Mouse (Mus musculus): ENCODE results near the gene Atf6b. TPM values are rescaled to one million over a fixed set of nuclear protein-coding genes. Genes with fewer than 3 reads are reported as not detected.

The Atf6b gene
- total and polyA plus RNA-seq, 3 experiments: 45.3 to 101 TPM; not detected in 1

- TF ChIP-seq MAZ (IDR thresholded peaks at IDR 0.05; ENCODE audit: low read depth, low read length) (no peak), ZKSCAN1 (IDR thresholded peaks at IDR 0.05; ENCODE audit: low read depth, low read length) (no peak), CTCF (IDR thresholded peaks at IDR 0.05 in 2 of 3, conservative IDR thresholded peaks at IDR 0.05 in 1 of 3; ENCODE audit: control insufficient read depth in 1 of 3, insufficient read depth in 1 of 3, low read depth in 2 of 3, low read length in 3 of 3, poor library complexity in 1 of 3, severe bottlenecking in 1 of 3) (no peak), POLR2A (IDR thresholded peaks at IDR 0.05; ENCODE audit: control insufficient read depth in 1 of 2, insufficient read depth in 1 of 2, low read depth in 1 of 2, low read length in 2 of 2, poor library complexity in 1 of 2) (no peak), ELF1 (IDR thresholded peaks at IDR 0.05; ENCODE audit: low read depth, low read length) (no peak), HCFC1 (IDR thresholded peaks at IDR 0.05; ENCODE audit: low read depth, low read length) (no peak)
- peaks cover 0 to 19% of the 10 kb centered on the region in 2 experiments; a peak in 3 of 4 replicates for H3K4me1 ChIP-seq (ENCODE audit: control insufficient read depth in 1 of 2, insufficient read depth in 2 of 2, low read length in 2 of 2)
These were observed 10.3 kb downstream of the Atf6b start for GRCm38 (mm10) chr17:34657271-34657670.

GRCm38 (mm10) chr17:34658145-34658544 lies 11.2 kb downstream of the Atf6b start:
- Histone ChIP-seq H3K4me1 (ENCODE audit: control insufficient read depth in 1 of 2, insufficient read depth in 2 of 2, low read length in 2 of 2) (peaks cover 0 to 23% of the 10 kb centered on the region in 2 experiments; a peak in 3 of 4 replicates), H3K27me3 (ENCODE audit: control insufficient read depth in 1 of 2, insufficient read depth in 2 of 2, low read length in 2 of 2) (no peaks in the 10 kb centered on the region), H3K79me2 (ENCODE audit: control insufficient read depth, insufficient read depth, low read length, poor library complexity) (no peaks in the 10 kb centered on the region), H3K9ac (ENCODE audit: control insufficient read depth, low read depth, low read length, poor library complexity, severe bottlenecking) (no peak overlapping the region), H3K9me3 (replicated peaks; ENCODE audit: insufficient read depth, low read length) (no peaks in the 10 kb centered on the region), H3K27ac (ENCODE audit: control insufficient read depth, low read depth, low read length) (no peak overlapping the region), H3K36me3 (ENCODE audit: control insufficient read depth in 1 of 2, insufficient read depth in 2 of 2, low read length in 2 of 2) (peaks cover 0 to 3% of the 10 kb centered on the region in 2 experiments; a peak in 1 of 4 replicates), H3K4me3 (ENCODE audit: control insufficient read depth in 1 of 2, insufficient read depth in 1 of 2, low read depth in 2 of 2, low read length in 2 of 2) (no peak overlapping the region)
- DNase-seq (ENCODE audit: low read depth, low spot score): no peak
- TF ChIP-seq SMC3 (IDR thresholded peaks at IDR 0.05; ENCODE audit: low read depth, low read length) (no peak), CHD2 (IDR thresholded peaks at IDR 0.05; ENCODE audit: low read length) (no peak), KAT2A (conservative IDR thresholded peaks at IDR 0.05; ENCODE audit: low read depth, low read length) (no peak), MAX (IDR thresholded peaks at IDR 0.05; ENCODE audit: low read length) (no peak), TCF12 (IDR thresholded peaks at IDR 0.05; ENCODE audit: low read depth, low read length) (no peak), GATA1 (IDR thresholded peaks at IDR 0.05; ENCODE audit: low read depth, low read length) (no peak), NELFE (IDR thresholded peaks at IDR 0.05; ENCODE audit: low read depth, low read length) (no peak), E2F4 (IDR thresholded peaks at IDR 0.05; ENCODE audit: borderline replicate concordance, low read depth, low read length) (no peak), SIN3A (IDR thresholded peaks at IDR 0.05; ENCODE audit: low read length) (no peak), TBP (IDR thresholded peaks at IDR 0.05; ENCODE audit: low read depth, low read length) (no peak), MYC (IDR thresholded peaks at IDR 0.05; ENCODE audit: low read depth, low read length) (no peak), RAD21 (IDR thresholded peaks at IDR 0.05; ENCODE audit: low read depth, low read length) (no peak), UBTF (IDR thresholded peaks at IDR 0.05; ENCODE audit: borderline replicate concordance, insufficient read depth, low read depth, low read length) (no peak), JUND (IDR thresholded peaks at IDR 0.05; ENCODE audit: low read depth, low read length) (no peak), MAFK (IDR thresholded peaks at IDR 0.05; ENCODE audit: borderline replicate concordance, low read depth, low read length) (no peak), MEF2A (IDR thresholded peaks at IDR 0.05; ENCODE audit: extremely low read depth, insufficient replicate concordance, low read depth, low read length, poor library complexity, severe bottlenecking) (no peak), MAZ (IDR thresholded peaks at IDR 0.05; ENCODE audit: low read depth, low read length) (no peak), GABPA (IDR thresholded peaks at IDR 0.05; ENCODE audit: low read depth, low read length) (no peak), ZNF384 (IDR thresholded peaks at IDR 0.05; ENCODE audit: low read depth, low read length) (no peak), MYB (IDR thresholded peaks at IDR 0.05; ENCODE audit: low read depth, low read length) (no peak)

More at GRCm38 (mm10) chr17:34657271-34657670, 10.3 kb downstream of the Atf6b start:
- Histone ChIP-seq H3K27ac (ENCODE audit: control insufficient read depth, low read depth, low read length) (no peak overlapping the region), H3K9ac (ENCODE audit: control insufficient read depth, low read depth, low read length, poor library complexity, severe bottlenecking) (no peak overlapping the region), H3K4me3 (ENCODE audit: control insufficient read depth in 1 of 2, insufficient read depth in 1 of 2, low read depth in 2 of 2, low read length in 2 of 2) (no peak overlapping the region), H3K36me3 (ENCODE audit: control insufficient read depth in 1 of 2, insufficient read depth in 2 of 2, low read length in 2 of 2) (peaks cover 0 to 3% of the 10 kb centered on the region in 2 experiments; a peak in 1 of 4 replicates), H3K79me2 (ENCODE audit: control insufficient read depth, insufficient read depth, low read length, poor library complexity) (no peaks in the 10 kb centered on the region), H3K9me3 (replicated peaks; ENCODE audit: insufficient read depth, low read length) (no peaks in the 10 kb centered on the region), H3K27me3 (ENCODE audit: control insufficient read depth in 1 of 2, insufficient read depth in 2 of 2, low read length in 2 of 2) (no peaks in the 10 kb centered on the region)
- DNase-seq (ENCODE audit: low read depth, low spot score): no peak

Data from MEL (cell line).